Mouse (Mus musculus): ENCODE measurements around the gene Unc79.

Unc79 gene

DNA sequence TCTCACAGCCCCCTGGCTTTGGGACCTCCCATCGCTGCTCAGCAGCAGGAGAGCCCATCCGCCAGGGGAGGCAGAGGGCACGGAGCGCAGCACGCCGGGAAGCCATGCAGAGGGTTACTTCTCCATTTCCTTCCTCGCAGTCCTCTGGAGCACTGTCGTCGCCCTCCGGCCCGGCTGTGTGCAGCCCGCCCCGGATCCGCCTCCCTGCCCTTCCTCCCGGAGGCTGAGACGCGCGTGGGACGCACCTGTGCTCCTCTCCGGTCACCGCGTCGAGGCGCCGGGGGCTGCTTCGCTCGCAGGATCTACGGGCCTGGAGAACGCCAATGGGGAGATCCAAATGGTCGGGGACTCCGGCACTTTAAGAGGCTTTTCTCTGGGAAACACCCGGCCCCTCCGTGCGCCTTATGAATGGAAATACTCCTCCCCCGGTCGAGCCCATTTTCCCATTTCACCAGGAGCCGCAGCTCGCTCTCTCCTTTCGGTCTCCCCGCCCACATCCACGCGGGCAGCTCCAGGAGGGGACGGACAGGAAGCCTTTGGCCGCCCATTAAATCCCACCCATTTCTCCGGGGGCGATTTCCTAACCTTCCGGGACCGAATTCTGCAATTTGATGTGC lies at the start of gene Unc79:
TSS of gene Unc79 (plus strand) at position 82 of the 617 bp plus-strand sequence.
- DNase-seq, result peak in 1 of 2 experiments; percentile 6

DNA sequence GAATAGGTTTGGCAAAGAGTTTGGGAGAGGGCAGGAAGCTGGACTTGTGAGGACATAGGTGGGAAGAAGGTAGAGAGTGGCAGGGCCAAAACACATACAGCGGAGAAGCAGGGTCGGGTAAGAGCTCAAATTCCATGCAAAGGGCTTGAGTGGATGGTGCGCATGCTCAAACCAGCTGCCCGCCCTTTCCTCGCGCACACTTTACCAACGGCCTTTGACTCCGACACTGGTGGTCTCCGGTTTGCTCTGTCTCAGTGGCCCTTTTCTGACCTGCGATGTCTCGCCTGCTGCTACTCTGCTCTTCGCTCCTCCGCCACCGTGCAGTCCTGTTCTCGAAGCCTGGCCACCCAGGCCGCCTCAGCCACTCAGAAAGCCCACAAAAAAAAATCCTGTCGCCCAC lies 49.6 kb upstream of the Unc79 start, which contains the start of gene Cox8c:
TSS of gene Cox8c (plus strand) at position 226 of the 400 bp plus-strand sequence.
- no peak for DNase-seq

GRCm38 (mm10) chr12:102908191-102908590 lies 40.5 kb upstream of the Unc79 start:
- no peak for DNase-seq

DNA sequence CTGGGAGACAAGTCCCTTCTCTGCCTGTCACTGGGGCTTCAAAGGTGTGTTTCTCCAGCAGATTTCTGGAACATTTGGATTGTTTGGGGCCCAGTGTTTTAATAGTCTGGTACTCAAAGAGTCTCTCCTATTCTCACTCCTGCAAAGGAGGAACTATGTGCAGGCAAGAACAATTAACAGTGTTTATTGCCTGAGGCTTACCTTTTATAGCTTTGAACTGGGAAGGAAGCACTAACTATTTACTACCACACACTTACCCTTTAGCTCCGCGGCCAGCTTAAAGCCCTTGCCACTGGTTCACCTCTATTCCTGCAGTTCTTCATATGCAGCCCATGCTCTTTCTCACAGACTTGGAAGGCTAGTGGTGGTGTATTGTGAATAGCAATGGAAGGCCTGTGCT lies 32.6 kb upstream of the Unc79 start:
- no peak for DNase-seq

DNA sequence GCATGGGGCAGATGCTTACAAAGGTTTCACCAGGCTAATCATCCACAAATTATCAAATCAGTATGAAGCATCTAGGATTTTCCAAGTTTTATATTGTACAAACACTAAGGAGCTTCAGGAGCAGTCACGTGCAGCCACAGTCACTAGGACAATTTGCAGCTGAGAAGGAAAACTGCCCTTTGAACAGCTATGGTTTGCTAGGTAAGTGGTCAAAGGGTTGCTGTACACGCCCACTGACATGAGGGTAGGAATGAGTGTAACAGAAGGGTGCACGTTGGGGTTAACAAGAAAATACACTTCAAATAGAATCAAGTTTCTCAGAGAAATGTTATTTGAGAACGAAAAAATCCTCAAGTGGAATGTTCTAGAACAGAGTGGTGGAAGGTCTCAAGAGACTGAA lies 18.9 kb upstream of the Unc79 start:
- DNase-seq, result peak; percentile 19 to 26

- no peak for DNase-seq
Observed at GRCm38 (mm10) chr12:102930335-102930734, 18.3 kb upstream of the Unc79 start.

DNA sequence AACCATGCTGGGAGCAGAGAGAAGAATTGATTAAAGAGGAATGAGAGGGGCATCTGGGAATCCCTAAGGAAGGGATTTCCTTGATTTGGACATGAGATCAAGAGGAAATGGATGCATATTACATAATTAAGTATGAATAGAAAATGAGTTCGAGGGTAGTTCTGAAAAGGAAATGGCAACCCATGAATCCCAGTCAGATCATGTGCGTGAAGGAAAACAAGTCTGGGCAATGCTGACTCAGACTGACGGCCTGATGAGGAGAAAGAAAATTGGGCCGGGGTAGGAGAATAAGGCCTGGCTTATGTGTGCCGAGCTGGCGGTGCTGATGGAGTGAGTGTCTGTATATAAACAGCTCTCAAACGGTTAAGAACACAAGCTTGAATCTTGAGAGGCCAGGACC lies 17.9 kb upstream of the Unc79 start:
- no peak for DNase-seq

DNA sequence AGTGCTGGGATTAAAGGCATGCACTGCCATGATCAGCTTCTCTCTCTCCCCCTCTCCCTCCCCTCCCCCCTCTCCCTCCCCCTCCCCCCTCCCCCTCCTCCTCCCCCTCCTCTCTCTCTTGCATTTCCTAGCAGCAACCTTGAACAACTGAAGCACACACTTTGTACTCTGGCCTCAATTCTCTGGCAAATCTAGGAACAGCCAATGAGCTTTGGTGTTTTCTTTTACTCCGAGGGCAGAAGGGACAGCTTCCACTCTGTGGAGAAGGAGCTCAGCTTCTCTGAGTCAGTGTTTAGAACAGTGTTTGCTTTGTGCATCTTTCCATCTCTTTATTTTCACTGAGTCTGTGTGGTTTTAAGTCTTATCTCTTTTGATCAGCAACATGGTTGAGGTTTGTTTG lies 12.8 kb upstream of the Unc79 start:
- DNase-seq, result no peak

GRCm38 (mm10) chr12:102945571-102945970 lies 3.1 kb upstream of the Unc79 start:
- DNase-seq, result no peak

DNA sequence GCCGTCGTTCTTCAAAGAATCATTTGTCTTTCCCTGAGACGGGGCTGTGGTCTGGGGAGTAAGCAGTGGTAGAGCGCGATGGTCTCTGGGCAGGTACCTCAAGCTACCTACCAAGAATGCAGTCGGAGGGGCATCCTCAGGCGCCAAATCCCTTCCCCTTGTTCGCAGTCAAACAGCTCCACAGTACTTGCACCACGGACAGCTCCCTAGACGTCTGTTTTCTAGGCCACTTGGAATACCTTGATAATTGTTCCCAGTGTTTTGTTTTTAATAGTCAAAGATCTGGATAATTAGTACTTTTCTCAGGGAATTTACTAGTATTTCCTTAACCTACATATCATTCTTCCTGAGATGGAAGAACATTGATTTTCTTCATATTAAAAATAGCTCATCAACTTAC lies 833 bp upstream of the Unc79 start:
- no peak for DNase-seq

DNA sequence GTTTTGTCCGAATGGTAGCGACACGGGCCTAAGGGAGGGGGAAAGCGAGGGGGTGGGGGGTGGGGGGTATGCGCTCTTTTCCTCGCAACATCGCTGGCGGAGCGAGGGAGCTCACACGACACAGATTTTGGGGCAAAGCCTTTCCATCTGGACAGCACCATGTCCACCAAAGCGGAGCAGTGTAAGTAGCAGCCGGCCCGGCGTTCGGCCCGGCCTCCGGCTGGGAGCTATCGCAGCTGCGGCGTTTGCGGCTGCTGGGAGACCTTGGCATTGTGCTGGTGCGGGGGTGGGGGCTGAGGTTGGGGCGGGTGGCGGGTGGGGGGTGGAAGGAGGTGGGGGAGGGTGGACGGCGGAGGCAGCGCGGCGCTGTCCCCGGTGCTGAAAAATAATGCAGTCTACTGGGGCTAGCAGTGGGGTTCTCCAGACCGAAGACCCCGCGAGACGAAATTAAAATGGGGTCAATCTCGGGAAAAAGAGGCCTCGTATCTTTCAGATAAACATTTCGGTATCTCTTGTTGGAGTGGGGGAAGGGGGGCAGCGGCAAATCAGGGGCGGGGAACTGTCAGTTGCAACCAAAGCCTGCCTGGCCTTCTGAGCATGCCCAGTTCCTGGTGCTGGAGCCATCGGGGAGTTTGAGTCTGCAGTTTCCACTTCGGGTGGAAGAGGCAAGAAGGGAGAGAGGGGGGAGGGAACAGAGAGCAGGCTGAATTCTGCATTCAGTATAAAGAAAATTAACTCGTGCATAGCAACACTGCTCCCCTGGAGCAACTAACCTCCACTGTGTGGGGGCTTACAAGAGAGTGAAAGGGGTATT lies 943 bp downstream of the Unc79 start:
- DNase-seq, result peak in 1 of 2 experiments; percentile 5

GRCm38 (mm10) chr12:102960051-102960775 lies 11.6 kb downstream of the Unc79 start:
- DNase-seq, result no peak

- DNase-seq, result no peak
Observed at GRCm38 (mm10) chr12:102961066-102961465, 12.4 kb downstream of the Unc79 start.

GRCm38 (mm10) chr12:102964486-102964885 lies 15.8 kb downstream of the Unc79 start:
- DNase-seq, result no peak

DNA sequence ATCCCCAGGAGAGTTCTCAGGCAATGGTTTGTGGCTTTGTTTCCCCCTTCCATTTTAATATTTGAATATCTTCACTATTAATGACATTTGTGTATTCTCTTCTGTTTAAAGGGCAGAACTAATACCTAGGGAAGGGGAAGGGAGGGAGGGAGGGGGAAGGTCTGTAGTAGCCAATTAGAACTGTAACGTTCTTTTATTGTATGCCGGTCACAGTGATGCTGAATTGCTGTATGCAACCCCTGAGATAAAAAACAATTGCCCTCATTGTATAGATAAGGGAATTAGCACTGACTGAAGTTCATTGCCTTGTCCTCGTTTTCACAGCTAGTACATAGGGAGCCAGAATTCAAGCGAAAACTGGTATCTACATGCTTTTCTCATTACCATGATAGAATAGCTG lies 31.9 kb downstream of the Unc79 start:
- no peak for DNase-seq

DNA sequence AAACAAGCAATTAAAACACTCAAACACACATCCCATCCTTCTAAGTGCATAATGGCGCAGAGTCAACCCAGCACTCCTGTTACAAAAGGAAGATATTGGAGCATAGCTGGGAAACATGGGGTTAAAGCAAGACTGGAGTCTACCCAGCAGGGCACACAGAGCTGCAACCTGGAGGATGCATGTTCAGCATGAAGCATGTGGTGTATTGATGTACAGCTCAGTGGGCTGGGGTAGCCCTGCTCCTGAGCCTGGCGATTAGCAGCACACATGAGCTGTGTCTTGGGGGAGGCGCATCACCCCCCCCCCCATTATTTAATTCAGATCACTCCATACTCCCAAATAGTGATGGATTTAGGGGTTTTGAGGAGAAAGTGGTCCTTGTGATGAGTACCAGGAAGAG lies 32.9 kb downstream of the Unc79 start:
- no peak for DNase-seq

DNA sequence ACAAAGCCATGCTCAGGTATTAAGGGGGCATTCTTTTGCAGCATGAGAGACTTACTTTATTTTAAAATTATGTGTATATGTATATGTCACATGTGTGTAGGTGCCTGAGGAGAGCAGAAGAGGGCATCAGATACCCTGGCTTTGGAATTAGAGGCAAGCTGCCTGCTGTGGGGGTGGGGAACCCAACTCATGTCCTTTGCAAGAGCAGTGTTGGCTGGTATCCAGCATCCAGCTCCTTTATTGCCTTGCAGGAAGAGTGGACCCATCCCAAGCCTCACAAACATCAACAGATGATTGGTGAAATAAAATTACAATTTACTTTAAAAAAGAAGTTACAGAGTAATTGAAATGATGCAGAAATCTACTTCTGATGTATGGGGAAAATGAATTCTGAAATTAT lies 36.7 kb downstream of the Unc79 start:
- no peak for DNase-seq

GRCm38 (mm10) chr12:102987736-102988135 lies 39.1 kb downstream of the Unc79 start:
- DNase-seq, result no peak

GRCm38 (mm10) chr12:103008491-103008890 lies 59.8 kb downstream of the Unc79 start:
- no peak for DNase-seq

DNA sequence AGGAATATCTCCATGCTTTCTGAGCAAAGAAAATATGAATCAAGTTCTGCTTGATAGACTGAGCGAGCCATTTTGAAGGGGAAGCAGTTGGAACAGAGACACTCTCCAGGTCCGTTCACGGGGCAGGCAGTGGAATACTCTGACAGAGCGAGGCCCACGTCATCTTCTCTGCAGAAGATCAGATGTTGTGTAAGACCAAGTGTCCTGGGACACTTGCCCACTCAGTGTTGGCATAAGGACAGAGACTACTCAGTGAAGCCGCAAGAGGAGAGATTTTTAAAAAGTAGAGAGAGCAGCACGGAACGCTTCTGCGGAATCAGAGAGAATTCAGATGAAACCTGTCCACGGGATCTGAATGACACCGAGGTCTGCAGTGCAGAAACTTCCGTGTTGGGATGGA lies 69.5 kb downstream of the Unc79 start:
- DNase-seq, result no peak

GRCm38 (mm10) chr12:103036692-103037091 lies 88.0 kb downstream of the Unc79 start:
- no peak for DNase-seq

- DNase-seq, result no peak
Observed at GRCm38 (mm10) chr12:103039332-103039731, 90.7 kb downstream of the Unc79 start.

DNA sequence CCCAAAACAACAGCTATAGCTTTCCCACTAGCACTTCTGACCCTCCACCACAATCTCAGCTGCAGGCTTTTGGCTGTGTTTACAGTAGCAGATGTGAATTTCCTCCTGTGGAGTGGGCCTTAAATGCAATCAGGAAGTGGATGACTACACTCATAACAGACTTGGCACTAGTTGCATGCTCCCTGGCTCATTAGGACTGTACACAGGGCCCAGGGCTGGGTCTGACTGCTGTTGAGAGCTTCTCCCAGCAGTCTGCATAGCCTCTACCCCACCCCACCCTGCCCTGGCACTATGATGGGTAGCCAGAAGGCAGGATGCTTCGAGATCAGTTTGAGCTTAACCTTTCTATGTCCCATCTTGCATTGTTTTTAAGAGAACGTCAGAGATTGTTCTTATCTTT lies 91.5 kb downstream of the Unc79 start:
- no peak for DNase-seq

DNA sequence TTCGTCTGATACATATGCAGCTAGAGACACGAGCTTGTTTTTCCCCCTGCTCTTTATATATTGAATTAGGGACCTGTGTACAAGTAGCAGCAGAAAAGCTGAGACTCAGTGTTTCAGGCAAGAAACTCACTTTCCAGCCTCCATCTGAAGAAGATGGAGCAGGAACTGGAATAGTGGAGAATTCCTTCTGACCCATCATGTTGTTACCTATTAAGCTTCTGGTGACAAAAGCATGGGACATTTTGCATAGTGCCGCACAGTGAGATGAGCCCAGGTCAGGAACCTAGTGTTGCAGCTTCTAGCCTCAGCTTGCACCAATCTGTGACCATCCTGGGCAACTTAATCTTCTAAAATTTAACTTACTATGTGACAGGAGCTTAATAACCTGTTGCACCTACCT lies 92.7 kb downstream of the Unc79 start:
- no peak for DNase-seq
